Mouse (Mus musculus) bone marrow macrophage, adult 2 months (primary cell): ENCODE data around the gene Tssk6.

Experiments used
- CTCF ChIP-seq: IDR thresholded peaks from 2 replicates; pipeline ENCODE4 v1.5.1; 2012; ENCODE audit warnings: low read depth, mild to moderate bottlenecking, low read length, moderate library complexity
- POLR2A ChIP-seq: IDR thresholded peaks from 2 replicates; pipeline ENCODE4 v1.6.1; 2012; ENCODE audit warnings: mild to moderate bottlenecking, low read depth, low read length, borderline replicate concordance

DNA sequence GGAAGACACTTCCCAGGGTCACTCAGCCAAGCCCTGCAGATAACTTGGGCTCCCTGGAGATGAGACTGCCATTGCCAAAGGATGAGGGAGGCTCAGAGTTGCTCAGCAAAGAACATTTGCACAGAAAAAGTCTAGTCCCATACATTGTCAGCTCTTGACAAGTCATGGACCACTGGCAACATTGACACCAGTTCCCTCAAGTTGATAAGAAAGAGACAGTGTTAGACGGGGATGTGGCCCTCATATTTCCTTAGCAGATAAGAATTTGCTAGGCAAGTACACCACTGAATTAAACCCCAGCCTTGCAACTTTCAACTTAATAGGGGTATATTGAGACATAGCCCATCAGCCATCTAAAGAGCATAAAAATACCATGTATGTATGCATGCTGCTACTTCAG, 22.0 kb downstream of the Tssk6 start:
- TF ChIP-seq CTCF = no peak
- no peak for TF ChIP-seq POLR2A
